ENCODE assay signal across 18 mouse cellular contexts in genomic region chr4:43232985-43233384, GRCm38 (mm10).
A peak's percentile ranks its signal among the peaks of the same experiment; 100 is the strongest.
DNase-seq lines count a peak whose midpoint lies in the region; ATAC-seq lines count a peak whose summit lies in the region.
"Had no signal": no experiment of that assay in that cellular context is flagged by ENCODE, and none has a peak within 500 bp of the region (broad histone marks: within the 10 kb centered on the region; RNA-seq: fewer than 3 reads in every experiment).

No protein-coding gene starts in this region.

- peak; percentile 82 for ATAC-seq in frontal cortex, adult (ENCODE audit: low TSS enrichment)
- ATAC-seq: activated CD4-positive, CD25-positive, alpha-beta regulatory T cell, adult 4 months; CD4-positive, CD25-positive, alpha-beta regulatory T cell, adult 4 months; Patski had no signal

- no peak for DNase-seq in frontal cortex, postnatal 25 days (ENCODE audit: low spot score in 2 of 2)
- peak; percentile 39 for DNase-seq in brain, adult 2 months (ENCODE audit: low read depth, low spot score)
- no peak for DNase-seq in spleen, postnatal 4 days (ENCODE audit: low spot score in 2 of 2)
- DNase-seq: adrenal gland, adult 2 months; adrenal gland, adult 8-10 months; adrenal gland, postnatal 10 days; adrenal gland, postnatal 14 days; adrenal gland, postnatal 25 days; adrenal gland, postnatal 36 days; B cell, adult 2 months; cerebellum, adult 11 months; cerebellum, adult 11-12 months; cerebellum, adult 18-20 months; cerebellum, adult 2 months had no signal
